Mouse (Mus musculus): ENCODE data around the gene Tecr. TPM values are rescaled to one million over a fixed set of nuclear protein-coding genes. Genes with fewer than 3 reads are reported as not detected.
"Not testable (repeated sequence)": the region's sequence is repeated elsewhere in the genome, so short reads cannot be mapped to it uniquely, and the experiment has no call there.

Gene Tecr
- polyA plus RNA-seq, 1 experiment from 2014 or later, result 1,396 TPM

DNA sequence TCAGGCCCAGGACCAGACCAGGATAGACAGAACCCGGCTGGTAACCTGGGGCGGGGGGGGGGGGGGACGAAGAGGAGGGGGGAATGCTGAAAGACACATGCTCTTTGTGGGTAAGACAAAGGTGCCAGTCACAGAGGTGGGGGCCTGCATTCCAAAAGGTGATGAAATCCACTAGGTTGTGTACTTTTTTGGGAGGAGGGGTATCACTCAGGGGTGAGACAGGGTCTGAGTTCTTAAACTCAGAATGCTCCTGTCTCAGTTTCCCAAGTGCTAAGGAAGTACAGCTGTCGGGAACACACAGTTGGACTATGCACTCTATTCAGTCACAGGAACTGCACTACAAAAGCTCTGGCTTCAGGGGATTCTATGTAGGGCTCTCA, 31.3 kb downstream of the Tecr start:
- Histone ChIP-seq H3K9me3 (no peaks in the 10 kb centered on the region), H3K4me2 (no peak overlapping the region), H3K27ac (replicated peaks) (no peak overlapping the region), H3K4me3 (no peak overlapping the region), H3K27me3 (no peaks in the 10 kb centered on the region), H3K36me3 (peaks cover 18% of the 10 kb centered on the region), H3K4me1 (replicated peaks) (peaks cover 60% of the 10 kb centered on the region), H3K9ac (no peak overlapping the region)
- WGBS, result 68% methylated on average over 2 of the region's 4 CpGs
- ATAC-seq (ENCODE audit: low FRiP score, low read depth), result no peak

DNA sequence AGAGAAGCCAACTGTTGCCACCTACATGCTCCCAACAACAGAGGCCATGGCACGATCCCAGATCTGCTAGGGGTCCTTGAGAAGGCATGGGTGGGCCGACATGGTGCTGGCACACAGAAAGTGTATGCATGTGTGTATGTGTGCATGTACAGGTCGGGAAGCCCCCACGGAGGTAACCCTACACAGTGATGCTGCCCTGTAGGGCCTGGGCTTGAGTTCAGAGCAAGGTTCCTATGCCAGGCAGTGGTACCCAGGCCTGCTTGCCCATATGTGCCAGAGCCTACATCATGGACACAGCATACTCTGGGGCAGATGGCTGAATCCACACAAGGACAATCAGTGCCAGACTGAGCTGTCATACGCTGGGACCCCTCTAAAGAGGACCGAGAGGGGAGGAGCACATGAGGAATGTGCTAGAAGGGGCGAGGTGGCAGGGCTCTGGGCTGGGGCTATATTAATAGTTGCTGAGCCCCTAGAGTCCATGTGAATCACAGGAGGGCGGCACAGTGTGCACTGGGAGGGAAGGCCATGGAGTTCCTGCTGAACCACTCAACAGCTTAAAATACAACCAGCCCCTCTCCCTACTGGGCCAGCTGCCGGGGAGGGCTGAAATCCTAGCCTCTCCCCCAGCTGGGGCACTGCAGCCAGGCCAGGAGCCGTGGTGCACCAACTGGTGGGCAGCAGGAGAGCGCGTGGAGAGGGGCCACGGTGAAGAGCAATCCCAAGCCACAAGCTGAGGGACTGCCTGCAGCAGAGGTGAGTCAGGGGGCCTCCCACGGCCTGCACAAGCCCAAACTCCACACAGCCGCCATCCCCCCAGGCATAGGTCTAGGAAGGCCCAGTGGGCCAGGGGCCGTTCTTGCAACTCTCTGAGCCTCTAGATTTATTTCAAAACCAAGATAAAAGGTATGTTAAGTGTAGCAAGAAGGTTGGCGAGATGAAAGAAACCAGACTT, 31.9 kb downstream of the Tecr start:
- Histone ChIP-seq H3K4me3 (no peak overlapping the region), H3K9me3 (no peaks in the 10 kb centered on the region), H3K9ac (no peak overlapping the region), H3K4me1 (replicated peaks) (peaks cover 59% of the 10 kb centered on the region), H3K27me3 (no peaks in the 10 kb centered on the region), H3K27ac (replicated peaks) (no peak overlapping the region; the same call in 1 of the 2 replicates), H3K4me2 (no peak overlapping the region), H3K36me3 (peaks cover 22% of the 10 kb centered on the region)
- no peak for ATAC-seq (ENCODE audit: low FRiP score, low read depth)
- 78% methylated on average over 17 of the region's 17 CpGs for WGBS

DNA sequence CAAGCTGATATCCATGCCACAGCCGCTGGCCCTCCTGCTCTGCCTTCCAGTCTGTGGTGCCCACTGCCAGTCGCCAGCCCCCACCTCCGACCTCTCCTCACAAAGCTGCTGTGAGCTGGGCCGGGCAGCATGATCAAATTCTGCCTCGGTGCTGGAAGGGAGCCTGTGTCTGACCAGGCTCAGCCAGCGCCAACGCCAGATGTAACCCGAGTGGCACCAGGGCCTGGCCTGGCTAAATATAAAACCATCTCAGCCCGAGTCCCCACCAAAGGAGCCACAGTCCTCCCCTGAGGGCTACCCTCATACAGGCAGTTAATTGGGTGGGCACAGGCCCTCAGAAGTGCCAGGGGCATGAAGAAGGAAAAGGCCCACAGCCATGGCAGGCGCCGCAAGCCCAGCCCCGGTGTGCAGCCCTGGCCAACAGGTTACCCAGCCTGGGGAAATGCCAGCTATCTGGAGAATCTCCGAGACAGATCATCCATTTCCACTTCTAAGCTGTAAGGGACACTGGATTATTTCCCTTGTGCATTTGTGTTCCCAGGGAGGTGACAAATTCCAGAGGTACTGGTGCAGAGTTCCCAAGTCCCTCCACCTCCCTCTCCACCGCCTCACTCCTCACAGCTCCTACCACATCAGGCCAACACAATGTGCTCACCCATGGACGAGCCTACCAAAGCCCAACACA, 33.0 kb downstream of the Tecr start:
- H3K4me3 ChIP-seq, result no peak overlapping the region
- H3K36me3 ChIP-seq, result peaks cover 29% of the 10 kb centered on the region
- no peaks in the 10 kb centered on the region for H3K9me3 ChIP-seq
- no peak overlapping the region for H3K9ac ChIP-seq
- 82% methylated on average over 15 of the region's 15 CpGs for WGBS
- H3K4me1 ChIP-seq (replicated peaks), result peaks cover 53% of the 10 kb centered on the region
- ATAC-seq (ENCODE audit: low FRiP score, low read depth), result no peak
- no peak overlapping the region for H3K4me2 ChIP-seq
- no peak overlapping the region for H3K27ac ChIP-seq (replicated peaks)
- H3K27me3 ChIP-seq, result no peaks in the 10 kb centered on the region

DNA sequence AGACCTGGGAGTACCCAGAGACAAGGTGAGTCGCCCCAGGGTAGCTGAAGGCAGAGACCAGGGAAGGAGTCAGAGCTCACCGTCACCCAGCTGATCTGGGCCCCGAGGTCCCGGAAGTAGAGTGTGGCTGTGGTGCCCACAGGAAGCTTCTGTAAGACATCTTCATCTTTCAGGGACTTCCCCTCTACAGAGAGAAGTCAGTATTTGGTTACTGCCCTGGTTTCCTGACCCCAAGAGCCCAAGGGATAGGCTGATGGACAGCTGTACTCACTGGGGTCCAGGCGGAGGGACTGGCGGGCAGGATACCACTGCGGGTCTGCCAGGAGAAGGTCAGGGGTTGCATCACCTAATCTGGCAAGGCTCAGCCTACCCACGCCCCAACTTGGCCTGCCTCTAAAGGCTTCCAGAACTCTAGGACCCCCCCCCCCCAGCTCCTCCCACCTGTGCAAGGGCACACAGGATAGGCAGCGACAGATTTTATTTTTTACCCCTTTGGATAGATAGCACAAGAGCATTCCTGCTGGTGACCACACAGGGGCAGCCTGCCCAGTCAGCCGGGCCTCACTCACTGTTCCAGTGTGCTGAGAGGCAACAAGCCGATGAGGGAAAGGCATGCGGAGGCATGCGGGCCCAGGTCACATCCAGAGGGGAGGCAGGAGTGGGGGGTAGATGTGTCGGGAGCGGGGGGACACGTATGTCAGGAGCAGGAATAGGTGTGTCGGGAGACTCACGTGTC, 34.5 kb downstream of the Tecr start:
- Histone ChIP-seq H3K36me3 (peaks cover 29% of the 10 kb centered on the region), H3K4me3 (no peak overlapping the region), H3K9me3 (no peaks in the 10 kb centered on the region), H3K27me3 (no peaks in the 10 kb centered on the region), H3K4me1 (replicated peaks) (peaks cover 43% of the 10 kb centered on the region), H3K27ac (replicated peaks) (no peak overlapping the region), H3K9ac (no peak overlapping the region), H3K4me2 (no peak overlapping the region)
- ATAC-seq (ENCODE audit: low FRiP score, low read depth), result no peak
- 82% methylated on average over 18 of the region's 18 CpGs for WGBS

DNA sequence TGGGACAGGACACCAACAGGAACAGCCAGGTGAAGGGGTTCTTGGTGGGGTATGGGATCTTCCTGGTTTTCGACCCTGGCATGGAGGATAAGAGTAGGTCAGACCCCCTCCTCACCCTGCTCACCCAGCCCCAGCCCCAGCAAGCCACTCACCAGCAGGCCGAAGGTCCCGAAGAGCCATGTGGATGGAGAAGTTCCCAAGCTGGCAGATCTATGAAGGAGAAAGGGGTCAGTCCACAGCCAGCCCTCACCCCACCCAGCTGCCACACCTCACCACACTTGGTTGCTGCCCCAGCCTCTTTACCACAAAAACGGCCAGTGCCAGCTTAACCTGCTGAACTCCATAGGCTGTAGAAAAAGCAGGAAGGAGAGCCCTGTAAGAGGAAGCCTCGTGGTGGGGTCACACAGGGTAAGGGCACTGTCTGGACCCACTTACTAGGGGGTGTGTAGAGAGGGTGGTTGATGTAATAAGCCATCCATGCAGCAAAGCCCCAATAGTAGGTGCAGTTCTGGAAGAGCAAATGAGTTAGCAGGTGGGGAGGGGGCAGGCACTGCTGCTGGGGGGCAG, 35.4 kb downstream of the Tecr start:
- peaks cover 29% of the 10 kb centered on the region for H3K36me3 ChIP-seq
- no peaks in the 10 kb centered on the region for H3K27me3 ChIP-seq
- H3K9me3 ChIP-seq, result no peaks in the 10 kb centered on the region
- no peak overlapping the region for H3K4me2 ChIP-seq
- ATAC-seq (ENCODE audit: low FRiP score, low read depth), result no peak
- no peak overlapping the region for H3K9ac ChIP-seq
- 87% methylated on average over 5 of the region's 5 CpGs for WGBS
- peaks cover 46% of the 10 kb centered on the region for H3K4me1 ChIP-seq (replicated peaks)
- H3K4me3 ChIP-seq, result no peak overlapping the region
- H3K27ac ChIP-seq (replicated peaks), result no peak overlapping the region

DNA sequence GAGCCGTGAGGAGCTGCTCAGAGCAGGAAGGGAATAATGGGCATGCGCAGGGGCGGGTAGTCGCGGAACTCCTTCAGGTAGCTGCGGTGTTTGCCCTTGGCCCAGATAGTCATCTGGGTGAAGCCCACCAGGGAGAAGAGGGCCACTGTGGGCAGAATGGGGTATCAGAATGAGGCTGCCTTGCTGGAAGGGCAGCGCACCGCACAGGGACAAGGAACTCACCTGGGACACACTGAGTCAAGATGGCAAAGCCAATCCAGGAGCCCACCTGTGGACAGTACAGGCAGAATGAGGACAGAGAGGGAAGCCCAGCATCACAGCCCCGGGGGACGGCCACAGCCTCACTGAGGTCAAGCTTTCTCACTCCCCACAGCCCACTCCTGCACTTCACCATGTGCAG, 36.0 kb downstream of the Tecr start:
- Histone ChIP-seq H3K9ac (no peak overlapping the region), H3K27me3 (no peaks in the 10 kb centered on the region), H3K9me3 (no peaks in the 10 kb centered on the region), H3K4me1 (replicated peaks) (peaks cover 43% of the 10 kb centered on the region), H3K4me3 (no peak overlapping the region), H3K27ac (replicated peaks) (no peak overlapping the region), H3K36me3 (peaks cover 29% of the 10 kb centered on the region), H3K4me2 (no peak overlapping the region)
- ATAC-seq (ENCODE audit: low FRiP score, low read depth), result no peak
- WGBS, result 95% methylated on average over 10 of the region's 10 CpGs

DNA sequence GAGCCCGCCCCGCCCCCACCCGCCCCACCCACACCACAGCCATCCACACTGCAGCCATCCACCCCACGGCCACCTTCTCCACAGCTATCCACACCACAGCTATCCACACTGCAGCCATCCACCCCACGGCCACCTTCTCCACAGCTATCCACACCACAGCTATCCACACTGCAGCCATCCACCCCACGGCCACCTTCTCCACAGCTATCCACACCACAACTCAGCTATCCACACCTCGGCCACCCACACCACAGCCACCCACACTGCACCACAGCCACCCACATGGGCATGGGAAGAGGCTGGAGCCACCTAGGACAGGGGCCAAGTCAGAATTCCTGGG, 36.8 kb downstream of the Tecr start:
- Histone ChIP-seq H3K36me3 (peaks cover 29% of the 10 kb centered on the region), H3K4me1 (replicated peaks) (peaks cover 38% of the 10 kb centered on the region)
- H3K4me3 ChIP-seq; H3K27me3 ChIP-seq; H3K4me2 ChIP-seq; ATAC-seq (ENCODE audit: low FRiP score, low read depth); H3K9me3 ChIP-seq; H3K27ac ChIP-seq (replicated peaks); H3K9ac ChIP-seq: not testable (repeated sequence)
- 97% methylated on average over 7 of the region's 7 CpGs for WGBS

DNA sequence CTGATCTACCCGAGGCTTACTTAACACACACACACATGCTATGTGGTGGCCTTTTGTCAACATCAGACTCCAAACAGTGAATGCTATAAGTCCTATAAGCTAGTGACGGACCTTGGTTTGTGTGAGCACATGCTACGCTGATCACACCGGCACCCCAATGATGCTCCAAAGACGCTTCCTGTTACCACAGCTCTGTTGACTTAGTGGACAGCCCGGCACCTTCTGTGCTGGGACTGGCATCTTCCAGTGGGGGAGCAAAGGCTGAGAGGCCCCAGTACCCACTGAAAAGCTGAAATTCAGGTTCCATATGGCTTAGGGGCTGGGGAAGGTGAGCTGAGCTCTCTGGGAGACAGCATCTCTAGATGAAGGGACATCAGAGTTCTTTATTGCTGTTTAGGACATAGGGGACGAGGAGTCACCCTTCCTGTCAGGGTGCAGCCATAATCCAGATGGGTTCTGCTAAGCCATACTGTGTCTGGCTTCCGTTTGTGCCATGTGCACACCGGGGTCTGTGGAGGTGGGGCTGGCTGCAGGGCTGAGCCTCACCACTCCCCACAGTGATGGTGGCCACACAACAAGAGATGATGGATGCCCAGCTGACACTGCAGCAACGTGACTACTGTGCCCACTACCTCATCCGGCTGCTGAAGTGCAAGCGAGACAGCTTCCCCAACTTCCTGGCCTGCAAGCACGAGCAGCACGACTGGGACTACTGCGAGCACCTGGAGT, 37.3 kb downstream of the Tecr start:
- no peak overlapping the region for H3K27ac ChIP-seq (replicated peaks)
- H3K36me3 ChIP-seq, result peaks cover 29% of the 10 kb centered on the region
- 86% methylated on average over 15 of the region's 15 CpGs for WGBS
- no peak overlapping the region for H3K4me3 ChIP-seq
- H3K4me2 ChIP-seq, result no peak overlapping the region
- no peaks in the 10 kb centered on the region for H3K9me3 ChIP-seq
- ATAC-seq (ENCODE audit: low FRiP score, low read depth), result no peak
- H3K27me3 ChIP-seq, result no peaks in the 10 kb centered on the region
- H3K9ac ChIP-seq, result no peak overlapping the region
- H3K4me1 ChIP-seq (replicated peaks), result peaks cover 32% of the 10 kb centered on the region

DNA sequence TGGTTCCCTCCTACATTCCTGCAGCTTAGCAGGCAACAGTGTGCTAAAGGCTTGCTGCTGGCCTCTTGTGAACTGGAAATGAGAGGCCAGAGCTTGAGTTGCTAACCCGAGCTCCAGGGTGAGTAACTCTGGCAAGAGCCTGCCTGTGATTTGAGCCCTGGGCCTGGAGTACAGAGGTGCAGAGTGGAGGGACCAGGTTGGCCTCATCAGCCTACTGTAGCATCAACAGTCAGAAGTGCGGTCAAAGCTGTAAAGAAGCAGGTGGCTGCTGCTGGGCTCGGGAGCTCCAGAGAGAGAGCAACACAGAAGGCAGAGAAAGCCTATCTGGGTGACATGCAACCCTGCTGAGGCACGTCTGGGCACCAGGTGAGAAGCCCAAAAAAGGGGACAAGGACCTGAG, 38.6 kb downstream of the Tecr start:
- H3K9me3 ChIP-seq, result no peaks in the 10 kb centered on the region
- H3K36me3 ChIP-seq, result peaks cover 29% of the 10 kb centered on the region
- H3K9ac ChIP-seq, result no peak overlapping the region
- no peak overlapping the region for H3K27ac ChIP-seq (replicated peaks)
- H3K4me1 ChIP-seq (replicated peaks), result peaks cover 22% of the 10 kb centered on the region
- no peak overlapping the region for H3K4me3 ChIP-seq
- no peaks in the 10 kb centered on the region for H3K27me3 ChIP-seq
- H3K4me2 ChIP-seq, result no peak overlapping the region
- no peak for ATAC-seq (ENCODE audit: low FRiP score, low read depth)
- WGBS, result 84% methylated on average over 4 of the region's 4 CpGs

DNA sequence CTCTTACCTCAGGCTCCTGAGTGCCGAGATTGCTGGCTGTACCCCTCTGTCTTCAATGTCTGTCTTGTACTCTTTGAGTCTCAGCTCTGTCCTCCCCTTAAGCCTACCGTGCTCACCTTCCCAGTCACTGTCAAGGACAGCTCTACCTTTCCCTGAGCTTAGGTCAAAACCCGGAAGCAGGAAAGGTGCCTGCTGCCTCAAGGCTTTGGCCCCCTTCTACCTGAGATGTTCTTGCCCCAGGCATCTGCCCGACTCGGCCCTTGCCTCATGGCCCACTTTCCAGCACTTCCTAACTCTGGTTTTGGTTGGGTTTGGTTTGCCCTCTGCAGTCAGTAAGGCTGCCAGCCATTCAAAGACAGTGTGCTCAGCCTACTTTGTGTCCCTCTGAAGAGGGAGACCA, 39.0 kb downstream of the Tecr start:
- 81% methylated on average over 5 of the region's 5 CpGs for WGBS
- Histone ChIP-seq H3K27ac (replicated peaks) (no peak overlapping the region), H3K9me3 (no peaks in the 10 kb centered on the region), H3K9ac (no peak overlapping the region), H3K4me3 (no peak overlapping the region), H3K4me2 (no peak overlapping the region), H3K27me3 (no peaks in the 10 kb centered on the region), H3K4me1 (replicated peaks) (peaks cover 19% of the 10 kb centered on the region), H3K36me3 (peaks cover 29% of the 10 kb centered on the region)
- ATAC-seq (ENCODE audit: low FRiP score, low read depth), result no peak

DNA sequence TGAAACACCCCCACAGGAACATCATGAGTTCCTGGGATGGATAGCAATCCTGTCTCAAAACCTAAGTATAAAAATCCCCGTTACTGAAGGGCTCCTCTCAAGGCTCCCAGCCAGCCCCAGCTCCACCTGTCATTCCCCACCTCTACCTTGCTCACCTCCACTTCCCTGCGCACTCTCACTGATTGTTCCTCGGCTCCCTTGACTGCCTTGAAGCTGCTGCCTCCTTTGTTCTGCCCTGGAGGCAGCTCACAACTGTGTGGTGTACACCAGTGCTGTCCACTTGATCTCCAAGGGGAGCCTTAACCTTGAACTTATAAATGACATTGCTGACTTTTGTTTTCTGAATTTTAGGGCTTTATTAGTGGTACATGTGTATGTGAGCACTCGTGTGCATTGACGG, 39.6 kb downstream of the Tecr start:
- peak overlapping the region; percentile 70; the same call in 1 of the 2 replicates for H3K4me3 ChIP-seq
- peak overlapping the region; percentile 69 for H3K4me2 ChIP-seq
- no peak overlapping the region for H3K9ac ChIP-seq

More for the DNA sequence above, 39.6 kb downstream of the Tecr start:
- WGBS, result 77% methylated on average over 5 of the region's 5 CpGs
- Histone ChIP-seq H3K9me3 (no peaks in the 10 kb centered on the region), H3K4me1 (replicated peaks) (peaks cover 19% of the 10 kb centered on the region), H3K36me3 (peaks cover 27% of the 10 kb centered on the region), H3K27ac (replicated peaks) (no peak overlapping the region), H3K27me3 (no peaks in the 10 kb centered on the region)
- no peak for ATAC-seq (ENCODE audit: low FRiP score, low read depth)
